Mouse (Mus musculus): ENCODE measurements around the gene Swsap1.

The Swsap1 gene

GRCm38 (mm10) chr9:21936692-21937570 lies 18.6 kb upstream of the Swsap1 start, which contains the start of gene Plppr2:
Gene Plppr2, plus strand, starts transcription at chr9:21937033.
- DNase-seq: peak; percentile 99

GRCm38 (mm10) chr9:21937711-21938175 lies 17.8 kb upstream of the Swsap1 start:
- DNase-seq: no peak

DNA sequence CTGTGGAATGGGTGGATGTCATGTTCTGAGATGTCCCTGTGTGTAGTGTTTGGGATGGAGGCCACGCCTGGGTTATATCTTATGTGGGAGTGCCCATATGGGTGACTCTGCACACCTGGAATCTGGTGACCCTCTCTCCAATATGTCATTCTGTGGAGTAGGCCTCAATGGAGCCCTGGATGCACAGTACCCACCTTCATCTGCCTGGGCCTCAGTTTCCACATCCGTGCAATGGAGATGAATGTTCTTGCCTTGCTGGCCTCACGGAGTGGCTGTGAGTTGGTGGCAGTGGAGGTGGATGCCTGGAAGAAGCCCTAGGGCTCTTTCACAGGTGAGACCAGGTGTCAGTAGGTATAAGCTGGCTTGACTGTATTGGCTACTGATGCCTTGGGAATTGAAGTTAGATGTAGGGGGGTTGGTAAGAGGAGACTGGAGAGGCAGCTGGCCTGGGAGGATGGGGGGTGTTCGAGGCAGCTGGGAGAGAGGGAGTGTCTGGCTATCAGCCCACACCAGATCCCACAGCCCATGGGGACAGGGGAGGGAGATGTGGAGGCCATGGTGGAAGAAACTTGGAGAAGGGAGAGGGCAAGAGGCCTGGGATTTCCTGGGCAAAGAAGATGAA lies 17.2 kb upstream of the Swsap1 start:
- DNase-seq: no peak

- no peak for DNase-seq
Measured at GRCm38 (mm10) chr9:21943046-21943445, 12.5 kb upstream of the Swsap1 start.

- DNase-seq: no peak
Measured at GRCm38 (mm10) chr9:21943638-21944037, 11.9 kb upstream of the Swsap1 start.

- DNase-seq: peak; percentile 41 to 59
Measured at GRCm38 (mm10) chr9:21944267-21944666, 11.3 kb upstream of the Swsap1 start.

DNA sequence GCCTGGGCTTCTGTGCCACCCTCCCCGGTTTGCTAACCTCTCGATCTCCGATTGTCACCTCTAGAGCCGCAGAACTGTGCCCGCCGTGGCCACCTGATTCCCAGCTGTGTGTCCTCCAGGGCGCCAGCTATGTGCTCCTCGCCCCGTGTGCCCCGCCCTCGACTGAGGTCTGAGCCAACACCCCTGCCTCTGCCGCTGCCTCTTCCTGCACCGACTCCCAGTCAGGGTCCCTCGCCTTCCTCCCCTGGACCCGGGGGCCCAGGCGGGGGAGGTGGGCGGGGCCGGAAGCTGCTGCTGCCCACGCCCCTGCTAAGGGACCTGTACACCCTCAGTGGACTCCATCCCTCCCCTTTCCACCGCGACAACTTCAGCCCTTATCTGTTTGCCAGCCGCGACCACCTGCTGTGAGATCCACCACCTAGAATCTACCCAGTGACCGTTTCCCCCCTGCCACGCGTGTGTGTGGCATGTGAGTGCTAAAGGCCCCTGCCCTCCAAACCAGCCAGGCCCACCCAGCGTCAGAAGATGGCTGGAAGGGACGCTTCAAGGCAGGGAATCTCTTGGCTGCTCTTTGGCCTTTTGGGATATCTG lies 7.9 kb upstream of the Swsap1 start:
- no peak for DNase-seq

DNA sequence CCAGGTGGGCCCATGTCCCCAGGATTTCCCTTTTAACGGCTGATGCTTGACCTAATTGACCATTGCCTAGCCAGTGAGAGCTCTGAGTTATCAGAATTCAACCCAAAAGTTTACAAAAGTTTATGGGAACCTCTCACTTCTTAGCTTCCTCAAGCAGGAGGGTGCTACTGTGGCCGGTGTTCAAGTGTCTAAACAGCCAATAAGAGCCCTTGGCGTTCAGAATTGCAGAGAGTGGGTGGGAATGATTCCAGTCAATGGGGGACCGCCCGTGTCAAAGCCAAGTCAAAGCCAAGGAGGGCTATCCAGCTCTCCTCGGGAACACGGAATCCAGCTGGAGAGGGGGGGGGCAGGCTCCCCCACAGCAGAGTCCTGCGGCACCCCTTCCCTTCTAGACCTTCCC lies 7.4 kb upstream of the Swsap1 start:
- no peak for DNase-seq

- no peak for DNase-seq
Measured at GRCm38 (mm10) chr9:21948790-21949189, 6.8 kb upstream of the Swsap1 start.

GRCm38 (mm10) chr9:21950322-21950721 lies 5.2 kb upstream of the Swsap1 start:
- DNase-seq: peak; percentile 86 to 89

GRCm38 (mm10) chr9:21951977-21952376 lies 3.6 kb upstream of the Swsap1 start:
- no peak for DNase-seq

DNA sequence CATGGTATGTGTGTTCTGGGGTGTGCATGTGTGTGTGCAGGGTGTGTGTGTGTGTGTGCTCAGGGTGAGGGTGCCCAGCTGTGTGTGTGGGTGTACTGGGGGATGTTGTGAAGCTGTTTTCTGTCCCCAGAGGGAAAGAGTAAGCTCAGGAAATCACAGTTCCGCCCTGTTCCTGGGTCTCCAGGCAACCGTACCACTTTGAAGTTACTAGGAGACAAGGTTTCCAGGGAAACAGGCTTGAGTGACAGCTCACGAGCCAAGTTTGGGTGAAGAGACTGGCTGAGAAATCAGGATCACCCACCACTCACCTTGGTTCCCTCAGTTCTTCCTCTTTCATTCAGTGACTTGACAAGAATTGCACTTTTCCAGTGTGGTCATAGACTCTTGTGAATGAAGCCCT lies 2.0 kb upstream of the Swsap1 start:
- DNase-seq: no peak

DNA sequence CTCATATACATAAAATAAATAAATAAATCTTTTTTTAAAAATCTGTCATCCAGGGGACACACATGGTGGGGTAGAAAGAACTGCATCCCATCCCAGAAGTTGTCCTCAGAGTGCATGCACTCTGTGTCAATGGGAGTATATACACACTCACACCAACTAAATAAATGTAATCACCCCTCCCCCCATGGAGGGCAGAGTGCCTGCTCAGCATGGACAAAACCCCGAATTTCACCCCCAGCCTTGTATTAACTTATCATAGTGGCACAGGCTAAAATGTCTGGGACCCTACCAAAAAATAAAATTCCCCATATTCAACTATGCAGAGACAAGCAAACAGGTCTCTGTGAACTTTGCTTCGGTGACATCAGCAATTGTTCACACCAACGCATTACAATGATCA lies 920 bp upstream of the Swsap1 start:
- no peak for DNase-seq

DNA sequence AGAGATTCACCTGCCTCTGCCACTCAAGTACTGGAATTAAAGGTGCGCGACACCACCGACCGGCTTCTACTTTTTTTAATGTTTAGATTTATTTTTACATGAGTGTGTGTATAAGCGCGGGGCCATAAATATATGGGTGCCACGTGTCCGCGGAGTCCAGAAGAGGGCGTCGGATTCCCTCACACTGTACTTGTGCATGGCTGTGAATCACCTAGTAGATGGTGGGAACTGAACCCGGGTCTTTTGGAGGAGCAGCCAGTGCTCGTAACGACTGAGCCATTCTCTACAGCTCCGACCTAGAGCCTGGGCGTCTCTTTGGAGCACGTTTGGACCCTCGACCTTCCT lies 358 bp upstream of the Swsap1 start:
- DNase-seq: no peak

- DNase-seq: no peak
Measured at GRCm38 (mm10) chr9:21958372-21958771, 2.8 kb downstream of the Swsap1 start.

- DNase-seq: no peak
Measured at GRCm38 (mm10) chr9:21959244-21959643, 3.7 kb downstream of the Swsap1 start.

DNA sequence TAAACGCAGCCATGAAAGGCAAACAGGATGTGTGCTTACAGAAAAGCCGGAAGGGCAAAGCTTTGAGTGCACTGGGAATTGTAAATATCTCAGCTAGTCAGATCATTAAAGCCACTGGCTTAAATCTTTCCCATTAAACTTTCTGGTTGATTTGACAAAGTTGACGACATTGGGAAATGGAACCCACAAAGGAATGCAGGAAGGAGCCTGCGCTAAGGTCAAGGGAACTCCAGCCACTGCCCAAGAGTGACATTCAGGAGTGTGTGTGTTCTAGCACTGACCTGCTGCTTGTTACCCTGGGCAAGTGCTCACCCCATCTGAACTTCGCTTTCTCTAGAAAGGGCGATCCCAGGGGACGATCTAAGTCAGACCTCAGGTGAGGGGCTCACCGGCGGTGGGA lies 4.6 kb downstream of the Swsap1 start:
- DNase-seq: peak in 1 of 2 experiments; percentile 44

GRCm38 (mm10) chr9:21960558-21961208 lies 5.1 kb downstream of the Swsap1 start:
- peak; percentile 72 to 81 for DNase-seq

GRCm38 (mm10) chr9:21961366-21961980 lies 5.9 kb downstream of the Swsap1 start:
- no peak for DNase-seq

DNA sequence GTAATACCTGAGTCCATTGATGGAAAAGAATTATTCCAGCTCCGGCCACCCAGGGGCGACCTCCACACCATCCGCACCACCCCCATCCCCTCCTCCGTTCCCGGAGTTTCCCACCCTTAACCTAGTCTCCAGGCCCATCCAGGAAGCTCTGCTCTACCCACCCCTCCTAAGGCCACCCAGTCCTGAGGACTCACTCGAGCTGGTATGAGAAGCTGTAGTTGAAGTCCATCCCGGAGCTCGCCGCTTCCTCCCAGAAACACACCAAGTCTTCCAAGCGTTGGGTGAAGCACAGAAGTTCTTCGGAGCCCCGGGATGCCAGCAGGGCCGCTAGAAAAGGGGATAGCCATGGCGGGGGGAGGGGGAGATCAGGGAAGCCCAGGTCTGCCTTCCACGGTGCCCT lies 6.5 kb downstream of the Swsap1 start:
- DNase-seq: peak; percentile 36 to 55

- peak; percentile 81 to 88 for DNase-seq
Measured at GRCm38 (mm10) chr9:21962416-21963059, 7.0 kb downstream of the Swsap1 start.

DNA sequence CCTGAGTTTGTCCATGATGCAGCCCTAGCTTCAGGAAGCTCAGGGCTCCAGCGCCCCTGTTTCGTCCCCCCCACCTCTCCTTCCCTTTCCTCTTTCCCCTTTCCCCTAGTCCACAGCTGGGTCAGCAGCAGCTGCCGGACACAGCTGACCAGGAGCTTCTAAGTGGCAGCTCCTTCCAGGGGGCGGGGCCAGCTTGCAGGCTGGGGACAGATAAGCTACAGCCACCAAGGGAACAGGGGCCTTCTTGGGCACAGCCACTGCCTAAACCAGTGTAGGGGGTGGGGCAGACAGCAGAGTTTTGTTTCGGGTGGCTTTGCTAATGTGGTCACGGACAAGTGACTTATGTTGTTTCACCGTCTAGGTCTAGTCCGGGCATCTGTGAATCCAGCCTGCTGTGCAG lies 7.9 kb downstream of the Swsap1 start, which contains the start of gene Epor:
Gene Epor, minus strand, starts transcription at position 90 of the 400 bp plus-strand sequence.
- peak; percentile 77 to 85 for DNase-seq
